Mouse (Mus musculus): ENCODE data around the gene Prpf6.

Gene Prpf6

DNA sequence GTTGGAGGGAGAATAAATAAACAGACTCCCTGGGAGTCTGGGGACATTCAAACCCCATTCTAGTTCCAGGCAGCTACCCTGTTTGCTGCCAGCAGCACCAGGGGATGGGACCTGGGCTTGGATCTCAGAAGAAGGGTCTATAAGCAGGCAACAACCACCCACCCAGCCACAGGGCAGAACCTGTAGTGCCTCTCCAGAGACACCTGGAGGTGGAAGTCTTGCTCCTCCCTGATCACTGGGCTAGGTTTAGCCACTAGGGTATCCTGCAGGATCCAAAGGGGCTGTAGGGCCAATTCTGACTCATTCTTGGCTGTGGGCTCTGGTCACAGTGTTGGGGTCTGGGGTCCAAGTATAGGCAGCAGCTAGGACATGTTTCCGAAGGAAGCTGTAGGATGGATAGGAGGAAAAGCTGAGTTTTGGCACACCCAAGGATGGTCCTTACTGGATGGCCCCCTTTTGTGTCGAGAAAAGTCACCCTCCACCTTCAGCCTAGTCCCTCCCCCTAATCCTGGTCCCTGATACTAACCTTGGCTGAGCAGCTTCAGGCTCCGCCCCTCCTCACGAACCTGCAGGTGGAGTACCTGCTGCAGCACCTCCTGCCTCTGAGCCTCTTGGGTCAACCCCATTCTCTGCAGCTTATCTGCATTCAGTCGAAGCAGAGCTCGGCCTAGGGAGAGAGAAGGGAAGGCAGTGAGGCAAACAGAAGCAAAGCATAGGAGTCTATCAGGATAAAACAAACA lies 4.7 kb downstream of the Prpf6 start:
- no peak for DNase-seq (ENCODE audit: low read depth, low spot score)

DNA sequence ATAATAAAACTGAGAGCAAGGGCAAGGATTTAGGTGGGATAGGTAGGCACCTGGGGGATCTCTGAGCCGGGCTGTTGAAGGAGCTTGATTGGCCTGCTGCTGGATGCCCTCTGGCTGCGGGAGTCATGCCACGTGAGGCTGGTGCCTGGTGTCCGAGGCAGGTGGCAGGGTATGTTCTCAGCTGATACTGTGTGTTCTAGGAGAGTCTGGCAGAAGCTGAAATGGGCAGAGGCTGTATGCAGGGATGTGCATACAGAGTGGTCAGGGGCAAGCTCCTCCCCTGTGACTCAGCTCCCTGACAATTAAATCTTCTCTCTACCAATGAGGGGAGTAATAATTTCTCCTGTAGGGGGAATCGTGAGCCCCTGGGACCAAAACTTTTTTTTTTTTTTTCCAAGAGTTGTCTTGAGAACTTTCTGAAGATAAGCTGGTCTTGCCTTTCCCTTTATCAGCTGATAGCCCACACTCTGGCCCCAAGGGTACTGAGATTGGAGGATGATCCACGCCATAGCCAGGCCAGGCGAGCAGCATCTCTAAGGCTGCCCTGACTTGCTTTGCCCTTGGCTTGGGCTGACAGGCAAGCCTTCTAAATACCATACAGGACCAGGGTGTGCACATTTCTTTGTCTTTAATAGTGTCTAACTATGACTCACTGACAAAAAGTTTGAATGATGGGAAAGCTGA lies 5.9 kb downstream of the Prpf6 start:
- DNase-seq (ENCODE audit: low read depth, low spot score): no peak

DNA sequence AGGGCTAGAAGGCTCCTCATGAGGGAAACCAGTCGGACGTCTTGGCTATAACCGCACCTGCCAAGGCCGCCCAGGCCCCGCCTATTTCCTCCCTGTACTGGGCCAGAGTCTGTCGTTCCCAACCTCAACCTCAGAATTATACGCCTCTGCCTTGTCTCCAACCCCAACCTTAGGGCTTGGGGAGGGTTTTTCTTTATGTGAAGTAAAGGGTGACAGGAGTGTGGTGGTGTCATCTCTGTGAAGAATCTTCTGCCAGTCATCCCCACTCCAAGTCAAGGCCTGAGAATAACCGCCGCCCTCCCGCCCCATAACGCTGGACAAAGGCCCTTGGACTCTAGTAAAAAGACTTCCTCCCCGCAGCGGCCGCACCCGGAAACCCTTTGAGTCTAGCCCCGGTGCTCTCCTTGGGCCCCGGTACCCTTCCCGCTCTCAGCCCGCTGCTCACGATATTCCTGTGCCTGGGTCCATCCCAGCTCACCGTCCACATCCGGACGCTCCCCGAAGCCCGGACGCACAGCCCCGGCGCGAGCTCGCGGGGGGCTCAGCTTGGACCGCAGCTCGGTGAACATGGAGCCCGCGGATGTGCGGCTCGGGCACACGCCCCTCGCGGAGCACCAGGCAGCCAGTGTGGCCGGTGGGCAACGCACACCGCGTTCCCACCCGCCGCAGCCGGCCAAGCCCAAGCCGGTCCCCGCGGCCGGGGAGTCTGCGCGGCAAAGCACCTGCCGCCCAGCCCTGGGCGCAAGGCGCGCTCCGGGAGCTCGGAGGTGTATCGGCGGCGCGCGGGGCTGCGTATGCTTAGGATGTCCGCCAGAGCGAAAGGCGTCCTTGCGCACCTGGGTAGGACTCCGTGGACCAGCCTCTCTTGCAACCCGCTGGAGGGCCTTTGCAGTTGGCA lies 7.0 kb downstream of the Prpf6 start, which contains the start of gene Samd10:
Gene Samd10, minus strand, starts transcription at position 759 of the 898 bp plus-strand sequence.
- no peak for DNase-seq (ENCODE audit: low read depth, low spot score)

DNA sequence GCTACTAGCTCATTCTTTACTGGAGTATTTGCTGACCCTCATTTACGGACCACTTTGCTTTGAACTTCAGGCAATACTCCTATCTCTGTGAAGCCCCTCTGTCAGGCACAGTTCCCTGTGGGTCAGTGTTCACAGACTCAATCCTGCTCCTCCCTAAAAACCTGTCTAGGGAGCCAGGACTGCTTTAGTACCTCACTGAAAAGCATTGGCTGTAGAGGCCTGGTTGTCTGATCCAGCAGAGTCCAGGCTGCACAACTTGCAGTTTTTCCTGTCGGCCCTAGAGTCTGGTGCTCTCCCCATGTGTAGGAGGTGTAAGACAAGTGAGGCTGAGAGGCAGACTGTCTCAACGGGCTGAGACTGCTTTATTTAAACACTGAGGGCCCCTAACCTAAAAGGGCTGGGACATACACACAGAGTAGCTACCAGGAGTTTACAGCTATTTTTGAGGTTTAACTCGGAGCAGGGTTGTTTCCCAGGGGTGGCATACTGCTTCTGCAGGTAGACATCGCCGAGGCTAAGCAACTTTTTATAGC lies 8.6 kb downstream of the Prpf6 start:
- no peak for DNase-seq (ENCODE audit: low read depth, low spot score)

DNA sequence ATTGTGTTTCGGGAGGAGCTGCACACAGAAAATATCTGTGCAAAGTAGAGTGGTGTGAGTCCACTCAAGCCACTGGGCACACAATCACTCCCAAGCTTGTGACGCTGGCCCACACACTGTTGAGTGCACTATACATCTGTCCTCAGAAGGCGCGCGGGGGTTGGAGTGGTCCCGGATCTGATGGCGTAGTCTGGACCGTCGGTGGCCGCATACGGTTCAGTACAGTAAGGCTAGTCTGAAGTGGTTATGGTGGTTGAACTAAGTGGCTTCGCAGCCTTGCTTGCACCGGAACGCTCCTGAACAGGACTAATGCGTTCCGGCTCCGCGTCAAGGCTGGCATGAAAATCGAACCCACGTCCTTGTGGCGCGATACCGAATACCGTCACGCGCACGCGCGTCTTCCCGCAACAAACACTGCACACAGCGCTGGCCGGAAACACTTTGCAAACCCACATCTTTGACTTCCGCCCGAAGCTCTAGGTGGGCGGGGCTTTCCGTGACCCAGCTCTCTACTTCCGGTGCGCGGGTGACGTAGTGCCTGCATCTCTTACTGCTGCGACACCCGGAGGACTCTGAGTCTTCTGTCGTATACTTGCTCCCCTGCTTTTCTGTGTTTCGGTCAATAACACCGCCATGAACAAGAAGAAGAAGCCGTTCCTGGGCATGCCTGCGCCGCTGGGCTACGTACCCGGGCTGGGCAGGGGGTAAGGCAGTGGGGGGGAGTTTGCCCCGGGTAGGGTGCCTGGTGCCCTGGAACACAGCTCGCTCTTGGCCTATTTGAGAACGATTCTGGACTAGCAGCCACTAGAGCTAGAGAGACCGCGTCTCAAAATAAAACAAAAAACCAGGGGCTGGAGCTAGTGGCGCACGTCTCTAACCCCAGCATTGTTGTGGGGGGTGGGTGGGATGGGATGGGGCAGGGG lies 9.4 kb downstream of the Prpf6 start:
- peak; percentile 96 for DNase-seq (ENCODE audit: low read depth, low spot score)

DNA sequence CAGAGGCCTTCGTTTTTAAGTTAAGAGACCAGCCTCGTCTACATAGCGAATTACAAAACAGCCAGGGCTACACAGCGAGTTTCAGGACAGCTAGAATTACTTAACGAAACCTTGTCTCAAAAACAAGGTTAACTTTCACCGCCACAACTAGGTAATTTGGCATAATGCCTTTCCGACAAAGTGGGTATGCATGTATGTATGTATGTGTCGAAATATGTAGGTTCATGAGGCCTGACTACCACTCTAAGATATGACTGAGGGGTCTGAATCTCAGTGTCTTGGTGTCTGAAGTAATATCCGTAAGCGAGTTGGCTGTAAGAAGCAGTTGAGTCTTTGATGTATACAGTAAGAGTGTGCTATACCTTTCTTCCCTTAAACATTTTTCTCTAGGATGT lies 10.1 kb downstream of the Prpf6 start:
- no peak for DNase-seq (ENCODE audit: low read depth, low spot score)

DNA sequence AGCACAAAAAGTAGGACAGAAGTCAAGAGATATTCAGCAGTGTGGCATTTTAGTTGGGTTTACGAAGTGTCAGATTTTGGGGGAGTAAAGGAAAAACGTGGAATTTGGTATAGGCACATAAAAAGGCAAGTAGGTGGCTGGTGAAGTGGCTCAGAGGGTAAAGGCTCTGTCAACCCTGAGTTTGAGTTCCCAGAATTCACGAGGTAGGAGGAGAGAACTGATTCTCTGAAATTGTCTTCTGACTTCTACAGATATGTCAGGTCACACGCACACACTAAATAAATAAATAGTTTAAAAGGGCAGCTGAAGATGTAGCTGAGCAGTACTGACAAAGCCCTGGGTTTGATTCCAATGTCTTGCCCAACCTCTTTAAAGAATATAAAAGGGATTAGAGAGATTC lies 10.7 kb downstream of the Prpf6 start:
- DNase-seq (ENCODE audit: low read depth, low spot score): no peak

DNA sequence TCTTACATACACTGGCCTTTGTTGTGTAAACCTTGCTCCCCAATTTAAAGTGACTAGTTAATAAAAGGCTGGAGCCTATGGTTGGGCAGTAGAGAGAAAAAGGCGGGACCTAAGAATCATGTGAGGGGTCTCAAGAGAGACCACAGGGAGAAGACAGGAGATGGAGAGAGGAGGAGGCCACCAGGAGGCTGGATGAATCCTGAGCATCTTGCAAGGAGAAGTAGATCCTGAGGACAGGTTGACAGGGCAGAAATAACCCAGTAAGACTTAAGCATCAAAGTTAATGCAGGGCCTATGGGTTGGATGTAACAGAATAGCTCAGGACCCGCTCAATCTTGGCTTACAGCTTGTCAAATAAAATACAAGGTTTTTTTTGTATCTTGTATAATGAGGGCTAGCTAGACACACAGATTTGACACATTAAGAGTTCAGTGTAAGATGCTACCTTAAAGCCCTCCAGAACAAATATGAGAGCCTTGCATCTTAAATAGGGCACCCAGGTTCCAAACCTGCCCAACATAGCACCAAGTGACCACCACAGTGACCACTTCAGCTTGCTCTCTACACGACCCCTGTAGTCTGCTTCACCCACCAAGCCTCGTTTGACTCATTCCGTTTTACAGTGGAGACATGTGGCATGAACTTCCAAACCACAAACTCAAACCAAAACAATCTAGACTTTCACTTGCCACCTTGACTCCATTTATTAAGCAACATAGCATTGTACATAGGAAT lies 27.3 kb downstream of the Prpf6 start:
- DNase-seq (ENCODE audit: low read depth, low spot score): no peak

DNA sequence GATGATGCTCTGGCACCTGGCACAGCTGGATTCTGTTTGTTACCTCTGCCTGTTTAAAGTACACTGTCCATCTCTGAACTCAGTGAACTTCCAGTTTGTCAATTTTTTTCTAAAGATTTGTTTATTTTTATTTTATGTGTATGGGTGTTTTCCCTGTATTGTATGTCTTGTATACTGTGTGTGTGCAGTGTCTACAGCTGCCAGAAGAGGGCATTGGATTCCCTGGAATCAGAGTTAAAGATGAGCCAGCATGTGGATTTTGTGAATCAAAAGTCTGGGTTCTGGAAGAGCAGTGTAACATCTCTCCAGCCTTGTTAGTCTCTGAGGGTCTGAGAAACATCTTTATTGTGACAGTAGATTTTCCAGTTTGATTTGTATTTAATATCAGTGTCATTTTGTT lies 31.7 kb downstream of the Prpf6 start:
- no peak for DNase-seq (ENCODE audit: low read depth, low spot score)

DNA sequence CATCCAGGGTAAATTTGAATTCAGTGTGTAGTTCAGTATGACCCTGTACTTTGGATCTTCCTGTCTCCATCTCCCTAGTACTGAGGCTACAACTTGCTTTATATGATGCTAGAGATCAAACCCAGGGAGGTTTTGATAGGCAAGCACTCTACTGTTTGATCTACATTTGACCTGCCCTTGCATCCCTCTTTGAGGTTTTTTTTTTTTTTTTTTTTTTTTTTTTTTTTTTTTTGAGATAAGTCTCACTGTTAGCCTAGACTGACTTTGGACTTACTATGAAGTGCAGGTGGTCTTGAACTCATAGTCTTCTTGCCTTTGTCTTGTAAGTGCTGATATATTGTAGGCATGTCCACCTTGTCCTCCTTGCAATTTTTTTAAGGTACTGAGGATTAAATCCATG lies 36.8 kb downstream of the Prpf6 start:
- no peak for DNase-seq (ENCODE audit: low read depth, low spot score)

DNA sequence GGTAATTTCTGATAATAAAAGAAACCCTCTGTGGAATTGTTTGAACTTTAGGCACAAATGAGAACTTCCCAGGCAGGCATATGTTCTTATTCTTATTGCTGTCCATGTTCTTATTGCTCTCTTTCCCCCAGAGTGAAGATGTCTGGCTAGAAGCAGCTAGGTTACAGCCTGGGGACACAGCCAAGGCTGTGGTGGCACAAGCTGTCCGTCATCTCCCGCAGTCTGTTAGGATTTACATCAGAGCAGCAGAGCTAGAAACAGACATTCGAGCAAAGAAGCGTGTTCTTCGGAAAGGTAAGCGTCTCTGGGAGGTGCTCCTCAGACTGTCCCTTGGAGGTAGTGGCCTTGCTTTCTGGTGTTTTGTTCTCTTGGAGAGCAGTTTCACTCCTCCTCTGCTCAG lies 41.0 kb downstream of the Prpf6 start:
- DNase-seq (ENCODE audit: low read depth, low spot score): no peak

DNA sequence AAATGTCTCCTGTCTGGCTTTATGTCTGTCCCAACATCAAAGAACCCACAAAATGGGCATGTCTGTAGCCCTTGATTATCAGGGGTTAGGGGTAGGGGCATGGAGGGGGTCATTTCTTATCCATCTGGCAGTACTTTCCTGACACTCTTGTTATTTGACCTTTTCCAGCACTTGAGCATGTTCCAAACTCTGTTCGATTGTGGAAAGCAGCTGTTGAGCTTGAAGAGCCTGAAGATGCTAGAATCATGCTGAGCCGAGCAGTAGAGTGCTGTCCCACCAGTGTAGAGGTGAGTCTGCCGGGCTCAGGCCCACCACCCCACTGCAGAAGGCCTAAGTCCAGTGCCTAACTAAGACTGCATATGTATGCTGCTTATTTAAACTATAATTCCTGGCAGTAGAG lies 44.2 kb downstream of the Prpf6 start:
- DNase-seq (ENCODE audit: low read depth, low spot score): no peak

DNA sequence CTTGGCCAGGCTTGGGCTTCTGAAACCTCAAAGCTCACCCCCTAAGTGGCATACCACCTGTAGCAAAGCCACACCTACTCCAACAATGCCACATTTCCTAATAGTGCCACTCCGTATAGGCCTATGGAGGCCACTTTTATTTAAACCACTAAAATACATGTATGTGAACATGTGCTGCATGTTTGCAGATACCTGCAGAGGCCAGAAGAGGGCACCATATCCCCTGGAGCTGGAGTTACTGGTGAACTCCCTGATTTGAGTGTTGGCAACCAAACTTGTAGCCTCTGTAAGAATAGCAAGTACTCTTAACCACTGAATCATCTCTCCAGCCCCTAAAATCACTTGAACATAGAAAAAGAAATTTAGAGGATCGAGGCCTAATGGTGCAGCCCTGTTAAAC lies 52.7 kb downstream of the Prpf6 start:
- no peak for DNase-seq (ENCODE audit: low read depth, low spot score)

DNA sequence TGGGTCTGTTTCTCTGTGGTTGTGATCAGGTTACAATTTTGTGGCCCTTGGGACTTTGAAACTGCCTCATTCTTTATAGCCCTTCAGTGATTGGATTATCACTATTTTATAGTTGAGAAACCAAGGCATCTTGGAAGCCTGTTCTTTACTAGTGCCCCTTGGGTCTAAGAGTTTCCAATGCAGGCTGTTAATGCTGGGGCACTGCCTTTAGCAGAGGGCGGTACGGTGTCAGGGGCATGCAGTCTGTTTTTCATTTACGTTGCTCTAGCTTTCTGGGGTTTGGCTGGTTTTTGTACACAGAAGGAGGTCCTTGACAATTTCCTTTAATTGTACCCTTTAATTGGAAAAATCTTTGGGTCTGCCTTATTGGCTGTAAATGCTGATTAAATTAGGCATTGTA lies 54.0 kb downstream of the Prpf6 start:
- DNase-seq (ENCODE audit: low read depth, low spot score): no peak

DNA sequence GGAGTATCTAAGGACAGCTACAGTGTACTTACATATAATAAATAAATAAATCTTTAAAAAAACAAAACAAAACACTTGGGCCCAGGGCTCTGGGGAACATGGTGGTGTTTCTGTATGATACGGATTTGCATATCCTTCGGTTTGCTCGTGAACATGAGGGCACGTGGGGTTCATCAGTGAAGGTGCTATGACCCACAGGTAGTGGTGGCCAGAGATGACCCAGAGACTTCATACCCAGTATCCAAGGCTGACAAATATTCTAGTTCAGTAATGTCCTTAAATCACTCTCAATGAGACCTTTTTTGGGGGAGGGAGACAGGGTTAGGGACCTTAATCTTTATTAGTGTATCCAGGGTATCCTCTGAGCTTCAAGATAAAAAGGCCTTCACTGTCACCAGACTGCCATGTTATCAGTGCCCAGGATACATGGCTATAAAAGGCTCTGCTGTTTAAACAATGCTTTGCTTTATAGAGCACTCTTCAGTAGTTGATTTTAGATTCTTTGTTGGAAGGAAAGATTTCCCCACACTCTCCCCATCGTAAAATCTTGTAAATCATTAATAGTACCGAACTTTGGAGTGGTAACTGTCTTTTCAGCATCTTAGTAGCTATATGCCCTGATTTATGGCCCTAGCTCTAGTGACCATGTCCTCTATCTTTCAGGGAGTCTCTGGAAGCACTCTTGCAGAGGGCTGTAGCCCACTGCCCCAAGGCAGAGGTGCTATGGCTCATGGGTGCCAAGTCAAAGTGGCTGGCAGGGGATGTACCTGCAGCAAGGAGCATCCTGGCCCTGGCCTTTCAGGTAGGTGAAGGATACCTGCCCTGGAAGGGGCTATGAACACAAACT lies 55.2 kb downstream of the Prpf6 start:
- DNase-seq (ENCODE audit: low read depth, low spot score): no peak

DNA sequence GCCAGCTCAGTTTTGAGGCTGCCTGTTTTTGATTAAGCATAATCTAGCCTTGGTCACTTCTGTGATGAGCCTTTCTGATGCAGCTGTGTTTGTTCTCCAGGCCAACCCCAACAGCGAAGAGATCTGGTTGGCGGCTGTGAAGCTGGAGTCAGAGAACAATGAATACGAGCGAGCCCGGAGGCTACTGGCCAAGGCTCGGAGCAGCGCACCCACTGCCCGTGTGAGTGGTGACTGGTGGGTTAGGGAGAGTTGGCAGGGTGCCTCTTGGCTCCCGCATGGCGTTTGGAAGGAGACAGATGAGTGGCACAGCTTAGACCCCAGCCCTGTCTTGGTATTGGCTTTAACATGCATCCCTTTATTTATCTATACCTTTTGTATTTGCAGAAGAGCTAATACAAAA lies 57.3 kb downstream of the Prpf6 start:
- no peak for DNase-seq (ENCODE audit: low read depth, low spot score)

DNA sequence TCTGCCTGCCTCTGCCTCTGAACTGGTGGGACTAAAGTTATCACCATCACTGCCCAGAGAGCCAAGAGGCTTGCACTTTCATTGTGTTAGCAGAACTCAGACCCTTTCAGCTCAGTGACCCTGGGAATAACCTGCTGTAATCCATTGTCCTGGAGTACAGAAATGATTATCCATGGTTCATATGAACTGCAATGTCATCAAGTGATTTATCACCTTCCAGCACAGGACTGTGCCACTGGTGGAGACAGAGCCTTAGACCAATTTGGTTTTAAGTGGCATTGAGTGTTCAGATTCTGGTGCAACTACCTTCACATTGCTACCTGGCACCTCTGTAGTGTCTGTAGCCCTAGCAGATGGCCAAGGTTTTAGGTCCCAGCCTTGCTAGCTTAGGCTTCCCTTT lies 61.4 kb downstream of the Prpf6 start:
- DNase-seq (ENCODE audit: low read depth, low spot score): no peak

DNA sequence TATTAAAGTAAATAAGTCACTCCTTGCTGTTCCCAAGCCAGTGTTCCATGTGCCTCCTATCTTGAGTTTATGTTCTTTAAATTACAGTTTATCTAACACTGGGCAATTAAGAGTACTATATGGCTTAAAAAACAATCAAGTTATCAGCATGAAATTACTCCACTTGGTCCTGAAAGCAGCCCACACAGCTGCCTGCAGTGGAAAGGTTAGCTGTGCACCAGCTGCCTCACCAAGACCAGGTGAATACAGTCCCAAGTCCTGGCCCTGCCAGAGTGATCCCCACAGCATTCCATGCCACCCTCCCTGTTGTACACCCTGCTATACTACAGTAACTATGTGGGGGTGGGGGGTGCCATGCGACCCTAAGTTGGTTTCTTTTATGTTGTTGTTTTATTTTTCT lies 61.9 kb downstream of the Prpf6 start:
- DNase-seq (ENCODE audit: low read depth, low spot score): no peak

DNA sequence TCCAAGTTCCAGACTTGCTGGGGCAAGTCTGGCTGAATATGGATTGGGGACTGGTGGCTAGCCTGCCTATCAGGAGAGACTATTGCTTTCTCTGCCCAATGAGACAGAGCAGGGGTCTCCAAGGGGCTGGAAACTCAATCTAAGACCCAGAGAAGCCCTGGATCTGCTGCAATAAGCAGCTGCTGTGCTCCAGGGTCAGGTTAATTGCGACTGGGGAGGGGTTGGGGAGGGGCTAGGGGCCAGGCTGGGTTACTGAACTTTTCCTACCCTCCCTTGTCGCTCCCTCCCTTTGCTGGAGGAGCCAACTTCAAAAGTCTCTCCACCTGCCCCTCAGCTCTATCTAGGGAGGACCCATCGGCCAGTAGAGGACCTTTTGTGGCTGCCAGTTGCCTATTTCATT lies 65.1 kb downstream of the Prpf6 start, which contains the start of gene Gm29797:
Gene Gm29797, plus strand, starts transcription at position 301 of the 400 bp plus-strand sequence.
- no peak for DNase-seq (ENCODE audit: low read depth, low spot score)

Measured in skeletal muscle tissue, adult 2 months (tissue).